Mouse (Mus musculus): ENCODE results near the gene Ppm1e. TPM values are rescaled to one million over a fixed set of nuclear protein-coding genes. Genes with fewer than 3 reads are reported as not detected.

The Ppm1e gene
- total and polyA plus RNA-seq, 2 experiments from 2014 or later, result 20.8 to 78.4 TPM

DNA sequence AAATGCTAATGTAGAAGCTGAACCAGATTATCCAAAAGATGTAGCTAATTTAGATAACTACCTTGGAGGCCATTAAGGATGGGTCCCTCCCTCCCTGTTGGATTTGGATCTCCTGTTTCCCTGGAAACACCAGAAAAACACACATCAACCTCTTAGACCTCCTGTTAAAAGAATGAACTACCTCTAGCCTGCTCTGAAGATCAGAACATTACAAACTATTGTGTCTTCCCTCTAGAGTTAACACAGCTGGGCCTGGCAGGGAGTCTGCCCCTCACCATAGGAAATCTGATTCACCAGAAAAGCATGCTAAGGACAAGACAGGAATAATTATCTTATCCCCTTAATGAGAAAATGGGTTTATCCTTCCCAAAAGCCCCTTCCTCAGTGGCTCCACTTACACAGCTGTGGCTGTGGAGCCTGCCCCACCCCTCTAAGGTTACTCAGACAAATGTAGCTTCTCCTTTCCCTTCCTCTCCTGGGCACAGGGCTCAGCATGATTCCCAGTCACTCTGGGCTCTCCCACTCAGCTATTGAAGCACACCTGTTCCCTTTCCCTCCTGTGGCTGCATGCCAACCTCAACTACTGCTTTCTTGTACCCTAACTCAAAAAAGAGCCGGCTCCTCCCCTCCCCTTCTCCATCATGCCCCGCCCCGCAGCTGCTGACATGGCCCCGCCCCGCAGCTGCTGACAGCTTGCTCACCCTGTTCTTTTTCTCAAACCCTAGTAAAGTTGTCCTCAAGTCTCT lies 82.4 kb downstream of the Ppm1e start:
- no peak for TF ChIP-seq CTCF (IDR thresholded peaks at IDR 0.05)
- H3K4me3 ChIP-seq (ENCODE audit: low read depth, low read length), result no peak overlapping the region
- H3K9ac ChIP-seq (replicated peaks; ENCODE audit: low read length, poor library complexity, severe bottlenecking), result no peak overlapping the region
- no peaks in the 10 kb centered on the region for H3K27me3 ChIP-seq (ENCODE audit: insufficient read depth, low read length)
- DNase-seq (ENCODE audit: low spot score) (no peak), ATAC-seq (ENCODE audit: low FRiP score) (no peak)
- no peaks in the 10 kb centered on the region; the same call in 1 of the 2 replicates for H3K4me1 ChIP-seq (ENCODE audit: insufficient read depth, low read length)
- no peaks in the 10 kb centered on the region; the same call in 1 of the 2 replicates for H3K36me3 ChIP-seq (ENCODE audit: insufficient read depth, low read length)
- no peak overlapping the region for H3K27ac ChIP-seq (ENCODE audit: low read depth, low read length)
- no peaks in the 10 kb centered on the region for H3K9me3 ChIP-seq (ENCODE audit: low read length)
- 1% methylated on average over 5 of the region's 5 CpGs for WGBS
- H3K4me2 ChIP-seq (ENCODE audit: low read depth, low read length, poor library complexity, severe bottlenecking), result no peak overlapping the region

GRCm38 (mm10) chr11:87275420-87276048 lies 83.3 kb downstream of the Ppm1e start:
- ATAC-seq (ENCODE audit: low FRiP score), result no peak
- no peak overlapping the region for H3K4me3 ChIP-seq (ENCODE audit: low read depth, low read length)
- H3K9me3 ChIP-seq (ENCODE audit: low read length), result no peaks in the 10 kb centered on the region
- H3K4me1 ChIP-seq (ENCODE audit: insufficient read depth, low read length), result no peaks in the 10 kb centered on the region; the same call in 1 of the 2 replicates
- H3K4me2 ChIP-seq (ENCODE audit: low read depth, low read length, poor library complexity, severe bottlenecking), result no peak overlapping the region
- H3K9ac ChIP-seq (replicated peaks; ENCODE audit: low read length, poor library complexity, severe bottlenecking), result no peak overlapping the region
- H3K27me3 ChIP-seq (ENCODE audit: insufficient read depth, low read length), result no peaks in the 10 kb centered on the region
- TF ChIP-seq CTCF (IDR thresholded peaks at IDR 0.05), result no peak
- H3K36me3 ChIP-seq (ENCODE audit: insufficient read depth, low read length), result no peaks in the 10 kb centered on the region; the same call in 1 of the 2 replicates
- H3K27ac ChIP-seq (ENCODE audit: low read depth, low read length), result no peak overlapping the region
- no peak for DNase-seq (ENCODE audit: low spot score)
- WGBS, result 55% methylated on average over 7 of the region's 7 CpGs

GRCm38 (mm10) chr11:87272725-87273124 lies 86.1 kb downstream of the Ppm1e start:
- H3K9me3 ChIP-seq (ENCODE audit: low read length), result no peaks in the 10 kb centered on the region
- no peaks in the 10 kb centered on the region; the same call in 1 of the 2 replicates for H3K36me3 ChIP-seq (ENCODE audit: insufficient read depth, low read length)
- no peak overlapping the region for H3K27ac ChIP-seq (ENCODE audit: low read depth, low read length)
- no peak for ATAC-seq (ENCODE audit: low FRiP score)
- H3K9ac ChIP-seq (replicated peaks; ENCODE audit: low read length, poor library complexity, severe bottlenecking), result no peak overlapping the region
- H3K27me3 ChIP-seq (ENCODE audit: insufficient read depth, low read length), result no peaks in the 10 kb centered on the region
- H3K4me3 ChIP-seq (ENCODE audit: low read depth, low read length), result no peak overlapping the region
- no peak for DNase-seq (ENCODE audit: low spot score)
- H3K4me1 ChIP-seq (ENCODE audit: insufficient read depth, low read length), result no peaks in the 10 kb centered on the region; the same call in 1 of the 2 replicates
- 91% methylated on average over 5 of the region's 5 CpGs for WGBS
- no peak for TF ChIP-seq CTCF (IDR thresholded peaks at IDR 0.05)
- no peak overlapping the region for H3K4me2 ChIP-seq (ENCODE audit: low read depth, low read length, poor library complexity, severe bottlenecking)

GRCm38 (mm10) chr11:87271479-87271878 lies 87.3 kb downstream of the Ppm1e start:
- Histone ChIP-seq H3K9ac (replicated peaks; ENCODE audit: low read length, poor library complexity, severe bottlenecking) (no peak overlapping the region), H3K36me3 (ENCODE audit: insufficient read depth, low read length) (no peaks in the 10 kb centered on the region; the same call in 1 of the 2 replicates), H3K9me3 (ENCODE audit: low read length) (no peaks in the 10 kb centered on the region), H3K4me1 (ENCODE audit: insufficient read depth, low read length) (no peaks in the 10 kb centered on the region; the same call in 1 of the 2 replicates), H3K4me3 (ENCODE audit: low read depth, low read length) (no peak overlapping the region), H3K27me3 (ENCODE audit: insufficient read depth, low read length) (no peaks in the 10 kb centered on the region), H3K4me2 (ENCODE audit: low read depth, low read length, poor library complexity, severe bottlenecking) (no peak overlapping the region), H3K27ac (ENCODE audit: low read depth, low read length) (no peak overlapping the region)
- 96% methylated on average over 1 of the region's 1 CpGs for WGBS
- TF ChIP-seq CTCF (IDR thresholded peaks at IDR 0.05), result peak; percentile 31
- no peak for ATAC-seq (ENCODE audit: low FRiP score)
- no peak for DNase-seq (ENCODE audit: low spot score)

DNA sequence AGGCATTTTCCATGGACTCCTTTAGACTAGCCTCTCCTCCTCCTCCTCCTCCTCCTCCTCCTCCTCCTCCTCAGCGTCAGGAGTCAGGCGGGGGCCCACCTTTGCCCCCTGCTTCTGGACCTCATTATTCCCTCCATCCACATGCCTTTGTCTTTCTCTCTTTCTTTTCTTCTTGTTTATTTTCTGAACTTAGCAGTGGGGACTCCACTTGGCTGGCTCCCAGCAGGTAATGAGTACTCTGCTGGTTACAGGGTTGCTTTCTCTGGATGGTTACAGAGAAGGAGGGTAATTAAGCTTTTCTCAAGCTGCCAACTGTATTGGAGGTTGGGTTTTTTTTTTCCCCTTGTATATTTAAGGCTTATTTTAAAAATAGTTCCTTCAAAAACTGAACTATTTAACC lies 87.9 kb downstream of the Ppm1e start:
- Histone ChIP-seq H3K36me3 (ENCODE audit: insufficient read depth, low read length) (no peaks in the 10 kb centered on the region; the same call in 1 of the 2 replicates), H3K4me1 (ENCODE audit: insufficient read depth, low read length) (no peaks in the 10 kb centered on the region; the same call in 1 of the 2 replicates), H3K9me3 (ENCODE audit: low read length) (no peaks in the 10 kb centered on the region), H3K27me3 (ENCODE audit: insufficient read depth, low read length) (no peaks in the 10 kb centered on the region), H3K4me2 (ENCODE audit: low read depth, low read length, poor library complexity, severe bottlenecking) (no peak overlapping the region), H3K4me3 (ENCODE audit: low read depth, low read length) (no peak overlapping the region), H3K9ac (replicated peaks; ENCODE audit: low read length, poor library complexity, severe bottlenecking) (no peak overlapping the region), H3K27ac (ENCODE audit: low read depth, low read length) (no peak overlapping the region)
- TF ChIP-seq CTCF (IDR thresholded peaks at IDR 0.05), result no peak
- ATAC-seq (ENCODE audit: low FRiP score) (no peak), DNase-seq (ENCODE audit: low spot score) (no peak)
- WGBS, result 4% methylated on average over 2 of the region's 2 CpGs

- Histone ChIP-seq H3K27me3 (ENCODE audit: insufficient read depth, low read length) (no peaks in the 10 kb centered on the region), H3K27ac (ENCODE audit: low read depth, low read length) (no peak overlapping the region), H3K4me2 (ENCODE audit: low read depth, low read length, poor library complexity, severe bottlenecking) (no peak overlapping the region), H3K4me3 (ENCODE audit: low read depth, low read length) (no peak overlapping the region), H3K4me1 (ENCODE audit: insufficient read depth, low read length) (no peaks in the 10 kb centered on the region; the same call in 1 of the 2 replicates), H3K36me3 (ENCODE audit: insufficient read depth, low read length) (no peaks in the 10 kb centered on the region; the same call in 1 of the 2 replicates), H3K9me3 (ENCODE audit: low read length) (no peaks in the 10 kb centered on the region), H3K9ac (replicated peaks; ENCODE audit: low read length, poor library complexity, severe bottlenecking) (no peak overlapping the region)
- TF ChIP-seq CTCF (IDR thresholded peaks at IDR 0.05), result no peak
- DNase-seq (ENCODE audit: low spot score), result no peak
- no peak for ATAC-seq (ENCODE audit: low FRiP score)
- 22% methylated on average over 4 of the region's 4 CpGs for WGBS
Observed at GRCm38 (mm10) chr11:87270446-87270845, 88.4 kb downstream of the Ppm1e start.

Data from midbrain, postnatal 0 days (tissue).